Mouse (Mus musculus) left cerebral cortex, adult 2 months (tissue): ENCODE measurements around the gene Tbx1. TPM values are rescaled to one million over a fixed set of nuclear protein-coding genes. Genes with fewer than 3 reads are reported as not detected.

ENCODE experiments used
- DNase-seq, 2 experiments: peaks; one replicate each; pipeline ENCODE4 v3.0.0; 2021 to 2022; ENCODE audit warnings: low spot score in 2 of 2, mixed read lengths in 1 of 2; ENCODE audit errors: extremely low spot score in 1 of 2
- H3K27ac ChIP-seq: fragments of 200-600 bp; 2 replicates; pipeline ENCODE4 v1.8.1; 2022
- H3K4me3 ChIP-seq: fragments of 200-600 bp; 2 replicates; pipeline ENCODE4 v1.8.1; 2022
- CTCF ChIP-seq: fragments of 200-600 bp; IDR thresholded peaks from 2 replicates; pipeline ENCODE4 v1.8.1; 2022; ENCODE audit warnings: antibody characterized with exemption, mild to moderate bottlenecking, moderate library complexity
- intact Hi-C: fragments of 180-260 bp; cut with DNase I; formaldehyde crosslinking; loops from one replicate; pipeline ENCODE4 v1.15.1; 2025
- total RNA-seq, 2 experiments: library from RNA; stranded (reverse); gene quantifications; 2 replicates each; pipeline ENCODE4 v1.2.3; 2021

The Tbx1 gene
- total RNA-seq, 2 experiments from 2014 or later: 1.1 to 2.0 TPM

- TF ChIP-seq CTCF: no peak
- H3K27ac ChIP-seq: peak overlapping the region; percentile 93
- no peak for DNase-seq
- peak overlapping the region; percentile 84 for H3K4me3 ChIP-seq
- intact Hi-C loops: loop anchor here (1.0 kb wide), 1 partner anchor 52 kb away; no protein-coding TSS in a partner anchor
Observed at GRCm38 (mm10) chr16:18628948-18629340, 38.5 kb upstream of the Tbx1 start.

GRCm38 (mm10) chr16:18628206-18628947, 37.9 kb upstream of the Tbx1 start:
- Histone ChIP-seq H3K27ac (peak overlapping the region; percentile 93), H3K4me3 (peak overlapping the region; percentile 84)
- TF ChIP-seq CTCF: no peak
- DNase-seq: peak; percentile 35 to 39
- intact Hi-C loops: no loop called here

GRCm38 (mm10) chr16:18627163-18627562, 36.7 kb upstream of the Tbx1 start:
- no peak for TF ChIP-seq CTCF
- intact Hi-C loops: no loop called here
- DNase-seq: no peak
- Histone ChIP-seq H3K27ac (peak overlapping the region; percentile 99), H3K4me3 (peak overlapping the region; percentile 84)

GRCm38 (mm10) chr16:18626376-18626878, 36.0 kb upstream of the Tbx1 start, which contains the start of gene Gm49601:
Gene Gm49601, minus strand, starts transcription at chr16:18626427.
- intact Hi-C loops: loop anchor here (1.0 kb wide), 1 partner anchor 52 kb away; no protein-coding TSS in a partner anchor
- peak; percentile 89 to 91 for DNase-seq
- TF ChIP-seq CTCF: peak; percentile 91
- Histone ChIP-seq H3K27ac (peak within 1 kb of the TSS; percentile 99), H3K4me3 (peak within 1 kb of the TSS; percentile 84)

GRCm38 (mm10) chr16:18625791-18626311, 35.4 kb upstream of the Tbx1 start:
- intact Hi-C loops: loop anchor here (1.0 kb wide), 1 partner anchor 52 kb away; no protein-coding TSS in a partner anchor
- peak overlapping the region; percentile 99 for H3K27ac ChIP-seq

GRCm38 (mm10) chr16:18625097-18625496, 34.6 kb upstream of the Tbx1 start:
- H3K4me3 ChIP-seq: peak overlapping the region; percentile 84
- peak in 1 of 2 experiments; percentile 18 for DNase-seq
- TF ChIP-seq CTCF: no peak

More at GRCm38 (mm10) chr16:18625791-18626311, 35.4 kb upstream of the Tbx1 start:
- no peak for TF ChIP-seq CTCF
- peak overlapping the region; percentile 84 for H3K4me3 ChIP-seq
- peak; percentile 74 to 83 for DNase-seq

GRCm38 (mm10) chr16:18624641-18625040, 34.2 kb upstream of the Tbx1 start:
- intact Hi-C loops: no loop called here
- H3K4me3 ChIP-seq: peak overlapping the region; percentile 84
- no peak for TF ChIP-seq CTCF
- peak; percentile 26 to 30 for DNase-seq
- H3K27ac ChIP-seq: peak overlapping the region; percentile 99

More at GRCm38 (mm10) chr16:18625097-18625496, 34.6 kb upstream of the Tbx1 start:
- intact Hi-C loops: no loop called here
- peak overlapping the region; percentile 99 for H3K27ac ChIP-seq

GRCm38 (mm10) chr16:18623751-18624540, 33.5 kb upstream of the Tbx1 start:
- H3K27ac ChIP-seq: peak overlapping the region; percentile 99; the same call in 1 of the 2 replicates
- peak overlapping the region; percentile 84 for H3K4me3 ChIP-seq
- DNase-seq: peak in 1 of 2 experiments; percentile 36
- intact Hi-C loops: no loop called here
- no peak for TF ChIP-seq CTCF

GRCm38 (mm10) chr16:18622916-18623750, 32.7 kb upstream of the Tbx1 start:
- DNase-seq: peak; percentile 23 to 45
- TF ChIP-seq CTCF: no peak; the same call in 1 of the 2 replicates
- H3K27ac ChIP-seq: peak overlapping the region; percentile 57; the same call in 1 of the 2 replicates
- intact Hi-C loops: no loop called here
- H3K4me3 ChIP-seq: no peak overlapping the region; the same call in 1 of the 2 replicates

GRCm38 (mm10) chr16:18622019-18622418, 31.5 kb upstream of the Tbx1 start, which contains the start of gene Gp1bb:
Gene Gp1bb, minus strand, starts transcription at chr16:18622403.
- Histone ChIP-seq H3K4me3 (peak within 1 kb of the TSS; percentile 29), H3K27ac (peak within 1 kb of the TSS; percentile 90)
- TF ChIP-seq CTCF: no peak
- no peak for DNase-seq
- intact Hi-C loops: no loop called here
